Mouse (Mus musculus) bone marrow, adult 2 months (tissue): ENCODE data around the gene Terb2.

Experiments used
- CTCF ChIP-seq: fragments of 200-500 bp; IDR thresholded peaks from 2 replicates; pipeline ENCODE4 v1.5.1; 2011; ENCODE audit warnings: low read length, control low read depth; ENCODE audit not compliant: control insufficient read depth, insufficient read depth
- POLR2A ChIP-seq: fragments of 200-500 bp; IDR thresholded peaks from 2 replicates; pipeline ENCODE4 v1.6.1; 2011; ENCODE audit warnings: low read depth, mild to moderate bottlenecking, control low read depth, low read length, borderline replicate concordance; ENCODE audit not compliant: control insufficient read depth

DNA sequence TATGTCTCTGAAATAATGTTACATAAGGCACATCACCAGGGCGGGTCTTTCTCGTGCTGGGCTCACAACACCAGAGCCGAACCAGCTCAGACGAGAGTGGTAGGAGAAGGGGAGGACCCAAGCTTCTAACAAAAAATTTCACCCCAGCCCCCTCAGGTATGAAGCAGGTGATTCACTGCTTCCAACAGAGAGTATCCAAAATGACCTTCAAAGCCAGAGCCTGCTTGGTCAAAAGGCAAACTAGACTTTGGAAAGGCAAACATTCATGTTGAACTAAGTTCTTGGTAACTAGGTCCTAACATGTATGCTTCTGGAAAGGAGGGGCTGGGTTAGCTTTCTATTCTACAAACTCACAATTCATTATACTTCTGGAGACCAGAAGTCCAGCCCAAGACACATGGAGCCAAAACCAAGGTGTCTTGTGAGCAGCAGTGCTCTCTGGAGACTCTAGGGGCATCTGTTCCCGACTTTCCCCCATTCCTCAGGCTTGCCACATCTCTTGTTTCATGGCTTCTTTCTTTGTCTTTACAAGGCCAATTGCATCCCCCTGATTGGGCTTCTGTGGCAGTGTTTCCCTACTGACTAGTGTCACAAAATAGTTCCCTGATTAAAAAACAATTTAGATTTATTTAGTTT is 44.6 kb upstream of the Terb2 start:
- TF ChIP-seq CTCF (no peak), POLR2A (no peak)
